Mouse (Mus musculus): Measurements from ENCODE around the gene Mycbpap. TPM values are rescaled to one million over a fixed set of nuclear protein-coding genes. Genes with fewer than 3 reads are reported as not detected.

Gene Mycbpap
- total and polyA plus RNA-seq, 2 experiments from 2014 or later = 2.0 to 3.2 TPM

DNA sequence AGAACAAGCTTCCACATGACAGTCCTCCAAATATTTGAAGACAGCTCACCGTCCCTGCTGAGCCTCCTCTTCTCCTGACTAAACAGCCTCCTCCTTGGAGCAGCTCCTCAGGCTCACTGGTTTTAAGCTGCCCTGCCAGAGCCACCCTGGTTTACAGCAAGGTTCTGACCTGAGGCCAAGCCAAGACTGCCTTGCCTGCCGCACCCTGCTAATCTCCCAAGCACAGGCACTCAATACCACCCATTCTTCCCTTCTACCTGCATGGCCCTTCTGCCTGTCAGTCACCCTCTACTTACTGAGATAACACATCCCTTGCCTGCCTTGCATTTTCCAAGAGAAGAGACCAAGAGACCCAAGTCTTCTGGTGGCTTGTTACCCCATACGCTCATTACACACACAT is 65.2 kb downstream of the Mycbpap start:
- WGBS = 77% methylated on average over 3 of the region's 3 CpGs
- no peak overlapping the region for H3K27ac ChIP-seq (ENCODE audit: low read depth, low read length)
- ATAC-seq (ENCODE audit: low FRiP score) = no peak

GRCm38 (mm10) chr11:94455161-94455820 is 66.3 kb downstream of the Mycbpap start:
- 81% methylated on average over 10 of the region's 10 CpGs for WGBS
- Histone ChIP-seq H3K4me3 (ENCODE audit: low read depth, low read length) (no peak overlapping the region), H3K9me3 (ENCODE audit: low read length) (no peaks in the 10 kb centered on the region), H3K4me1 (ENCODE audit: insufficient read depth, low read length) (no peaks in the 10 kb centered on the region), H3K9ac (replicated peaks; ENCODE audit: low read length, poor library complexity, severe bottlenecking) (no peak overlapping the region), H3K27me3 (ENCODE audit: insufficient read depth, low read length) (no peaks in the 10 kb centered on the region), H3K27ac (ENCODE audit: low read depth, low read length) (no peak overlapping the region), H3K4me2 (ENCODE audit: low read depth, low read length, poor library complexity, severe bottlenecking) (no peak overlapping the region), H3K36me3 (ENCODE audit: insufficient read depth, low read length) (peaks cover 24% of the 10 kb centered on the region)
- DNase-seq (ENCODE audit: low spot score) (no peak), ATAC-seq (ENCODE audit: low FRiP score) (no peak)
- no peak for TF ChIP-seq CTCF (IDR thresholded peaks at IDR 0.05)

More for the DNA sequence above, 65.2 kb downstream of the Mycbpap start:
- DNase-seq (ENCODE audit: low spot score) = no peak
- H3K4me2 ChIP-seq (ENCODE audit: low read depth, low read length, poor library complexity, severe bottlenecking) = no peak overlapping the region
- no peak for TF ChIP-seq CTCF (IDR thresholded peaks at IDR 0.05)
- peaks cover 32% of the 10 kb centered on the region for H3K36me3 ChIP-seq (ENCODE audit: insufficient read depth, low read length)
- H3K4me1 ChIP-seq (ENCODE audit: insufficient read depth, low read length) = no peaks in the 10 kb centered on the region
- H3K27me3 ChIP-seq (ENCODE audit: insufficient read depth, low read length) = no peaks in the 10 kb centered on the region
- H3K4me3 ChIP-seq (ENCODE audit: low read depth, low read length) = no peak overlapping the region
- no peaks in the 10 kb centered on the region for H3K9me3 ChIP-seq (ENCODE audit: low read length)
- H3K9ac ChIP-seq (replicated peaks; ENCODE audit: low read length, poor library complexity, severe bottlenecking) = no peak overlapping the region

DNA sequence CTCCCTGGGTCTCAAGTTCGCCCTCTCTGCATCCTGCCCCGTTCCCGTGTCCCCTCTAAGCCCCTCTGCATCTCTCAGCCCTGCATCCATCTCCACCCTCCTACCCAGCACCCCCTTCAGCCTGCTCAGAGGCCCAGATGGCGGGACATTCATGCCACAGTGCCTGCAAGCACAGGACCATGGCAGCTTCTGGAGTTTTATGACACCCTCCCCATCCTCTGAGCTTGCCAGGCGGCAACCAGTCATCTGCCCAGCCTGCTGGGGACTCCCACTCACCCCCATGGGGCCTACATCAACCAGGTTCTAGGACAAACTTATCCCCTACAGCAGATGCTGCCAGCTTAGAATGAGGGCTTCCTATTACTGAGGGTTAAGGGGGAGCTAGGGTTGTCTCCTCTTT is 66.8 kb downstream of the Mycbpap start:
- no peak overlapping the region for H3K27ac ChIP-seq (ENCODE audit: low read depth, low read length)
- ATAC-seq (ENCODE audit: low FRiP score) = no peak

More for the DNA sequence above, 66.8 kb downstream of the Mycbpap start:
- Histone ChIP-seq H3K4me1 (ENCODE audit: insufficient read depth, low read length) (no peaks in the 10 kb centered on the region), H3K9me3 (ENCODE audit: low read length) (no peaks in the 10 kb centered on the region), H3K4me3 (ENCODE audit: low read depth, low read length) (no peak overlapping the region), H3K27me3 (ENCODE audit: insufficient read depth, low read length) (no peaks in the 10 kb centered on the region), H3K4me2 (ENCODE audit: low read depth, low read length, poor library complexity, severe bottlenecking) (no peak overlapping the region), H3K36me3 (ENCODE audit: insufficient read depth, low read length) (peaks cover 24% of the 10 kb centered on the region), H3K9ac (replicated peaks; ENCODE audit: low read length, poor library complexity, severe bottlenecking) (no peak overlapping the region)
- no peak for DNase-seq (ENCODE audit: low spot score)
- WGBS = 81% methylated on average over 5 of the region's 5 CpGs
- TF ChIP-seq CTCF (IDR thresholded peaks at IDR 0.05) = no peak

Other genes with a start within 250 kb of the Mycbpap start
- gene Gm21885, start 239.9 kb downstream of the Mycbpap start, total RNA-seq (2014; rRNA removed) = not detected in 2 replicates
- not detected in 2 replicates for gene Gm21885, start 239.9 kb downstream of the Mycbpap start, polyA plus RNA-seq (2015; fragmentation: Nextera tagmentation; extraction: Ambion mirVana)
- gene Luc7l3, start 199.8 kb downstream of the Mycbpap start, total RNA-seq (2014; rRNA removed) = 47.5 and 87.1 TPM in 2 replicates
- 100 and 124 TPM in 2 replicates for gene Luc7l3, start 199.8 kb downstream of the Mycbpap start, polyA plus RNA-seq (2015; fragmentation: Nextera tagmentation; extraction: Ambion mirVana)
- gene Ankrd40, start 193.7 kb downstream of the Mycbpap start, total RNA-seq (2014; rRNA removed) = 41.7 and 49.5 TPM in 2 replicates
- 11.9 and 12.8 TPM in 2 replicates for gene Ankrd40, start 193.7 kb downstream of the Mycbpap start, polyA plus RNA-seq (2015; fragmentation: Nextera tagmentation; extraction: Ambion mirVana)
- 1.7 and 3.6 TPM in 2 replicates for gene Abcc3, start 128.7 kb downstream of the Mycbpap start, total RNA-seq (2014; rRNA removed)
- gene Abcc3, start 128.7 kb downstream of the Mycbpap start, polyA plus RNA-seq (2015; fragmentation: Nextera tagmentation; extraction: Ambion mirVana) = 0.72 and 0.99 TPM in 2 replicates
- gene Cacna1g, start 47.5 kb downstream of the Mycbpap start, total RNA-seq (2014; rRNA removed) = 94.6 and 131 TPM in 2 replicates
- gene Cacna1g, start 47.5 kb downstream of the Mycbpap start, polyA plus RNA-seq (2015; fragmentation: Nextera tagmentation; extraction: Ambion mirVana) = 13.0 and 13.2 TPM in 2 replicates
- gene Spata20, start 35.6 kb downstream of the Mycbpap start, total RNA-seq (2014; rRNA removed) = 0.93 and 6.5 TPM in 2 replicates
- 1.2 and 1.3 TPM in 2 replicates for gene Spata20, start 35.6 kb downstream of the Mycbpap start, polyA plus RNA-seq (2015; fragmentation: Nextera tagmentation; extraction: Ambion mirVana)
- gene Epn3, start 21.8 kb downstream of the Mycbpap start, total RNA-seq (2014; rRNA removed) = 1.1 and 5.0 TPM in 2 replicates
- 0.92 and 1.4 TPM in 2 replicates for gene Epn3, start 21.8 kb downstream of the Mycbpap start, polyA plus RNA-seq (2015; fragmentation: Nextera tagmentation; extraction: Ambion mirVana)
- gene Rsad1, start 27.5 kb upstream of the Mycbpap start, total RNA-seq (2014; rRNA removed) = 12.6 and 19.5 TPM in 2 replicates
- gene Rsad1, start 27.5 kb upstream of the Mycbpap start, polyA plus RNA-seq (2015; fragmentation: Nextera tagmentation; extraction: Ambion mirVana) = 11.5 and 13.5 TPM in 2 replicates
- 0.11 TPM in 1 of 2 replicates, not detected in the other for gene Chad, start 43.3 kb upstream of the Mycbpap start, total RNA-seq (2014; rRNA removed)
- gene Chad, start 43.3 kb upstream of the Mycbpap start, polyA plus RNA-seq (2015; fragmentation: Nextera tagmentation; extraction: Ambion mirVana) = 0.85 and 0.87 TPM in 2 replicates
- gene Acsf2, start 80.1 kb upstream of the Mycbpap start, total RNA-seq (2014; rRNA removed) = 3.9 and 6.6 TPM in 2 replicates
- gene Acsf2, start 80.1 kb upstream of the Mycbpap start, polyA plus RNA-seq (2015; fragmentation: Nextera tagmentation; extraction: Ambion mirVana) = 1.7 and 1.9 TPM in 2 replicates
- gene Lrrc59, start 108.0 kb upstream of the Mycbpap start, total RNA-seq (2014; rRNA removed) = 128 and 129 TPM in 2 replicates
- gene Lrrc59, start 108.0 kb upstream of the Mycbpap start, polyA plus RNA-seq (2015; fragmentation: Nextera tagmentation; extraction: Ambion mirVana) = 135 and 137 TPM in 2 replicates
- 42.5 and 49.5 TPM in 2 replicates for gene Mrpl27, start 132.0 kb upstream of the Mycbpap start, total RNA-seq (2014; rRNA removed)
- gene Mrpl27, start 132.0 kb upstream of the Mycbpap start, polyA plus RNA-seq (2015; fragmentation: Nextera tagmentation; extraction: Ambion mirVana) = 162 and 169 TPM in 2 replicates
- 0.28 and 0.49 TPM in 2 replicates for gene Eme1, start 132.2 kb upstream of the Mycbpap start, total RNA-seq (2014; rRNA removed)
- gene Eme1, start 132.2 kb upstream of the Mycbpap start, polyA plus RNA-seq (2015; fragmentation: Nextera tagmentation; extraction: Ambion mirVana) = 0.75 and 0.82 TPM in 2 replicates
- 38.4 and 45.8 TPM in 2 replicates for gene Xylt2, start 155.8 kb upstream of the Mycbpap start, total RNA-seq (2014; rRNA removed)
- 10.2 and 12.5 TPM in 2 replicates for gene Xylt2, start 155.8 kb upstream of the Mycbpap start, polyA plus RNA-seq (2015; fragmentation: Nextera tagmentation; extraction: Ambion mirVana)
- 0.22 TPM in 1 of 2 replicates, not detected in the other for gene Gm11541, start 182.8 kb upstream of the Mycbpap start, total RNA-seq (2014; rRNA removed)
- gene Gm11541, start 182.8 kb upstream of the Mycbpap start, polyA plus RNA-seq (2015; fragmentation: Nextera tagmentation; extraction: Ambion mirVana) = not detected in 2 replicates
- 1.1 TPM in 1 of 2 replicates, not detected in the other for gene Cdc34b, start 220.0 kb upstream of the Mycbpap start, total RNA-seq (2014; rRNA removed)
- 0.14 TPM in 1 of 2 replicates, not detected in the other for gene Cdc34b, start 220.0 kb upstream of the Mycbpap start, polyA plus RNA-seq (2015; fragmentation: Nextera tagmentation; extraction: Ambion mirVana)